Mouse (Mus musculus) thymus, postnatal 0 days (tissue): ENCODE measurements at regions not wholly inside any gene's neighbourhood (a gene's known extent, or its start where the extent isn't known, plus 50 kb on each side); places are given as distances from the start of the nearest gene placed in this dataset.

Experiments used
- DNase-seq: peaks from one replicate; pipeline ENCODE4 v3.0.0-alpha.2; 2015; ENCODE audit warnings: low spot score

- no peak for DNase-seq
These were observed 224.3 kb upstream of the Tmem161b start for GRCm38 (mm10) chr13:83997599-83998369.

- DNase-seq, result no peak
These were observed 200.3 kb upstream of the Tmem161b start for GRCm38 (mm10) chr13:84021771-84022170.

- no peak for DNase-seq
These were observed 199.1 kb upstream of the Tmem161b start for GRCm38 (mm10) chr13:84023021-84023420.

GRCm38 (mm10) chr13:84023637-84024036 is 198.5 kb upstream of the Tmem161b start:
- DNase-seq, result no peak

GRCm38 (mm10) chr13:84025348-84025747 is 196.7 kb upstream of the Tmem161b start:
- DNase-seq, result no peak

GRCm38 (mm10) chr13:84047736-84048135 is 174.4 kb upstream of the Tmem161b start:
- no peak for DNase-seq

GRCm38 (mm10) chr13:84052221-84052620 is 169.9 kb upstream of the Tmem161b start:
- no peak for DNase-seq

- no peak for DNase-seq
These were observed 167.1 kb upstream of the Tmem161b start for GRCm38 (mm10) chr13:84054956-84055355.

- no peak for DNase-seq
These were observed 166.5 kb upstream of the Tmem161b start for GRCm38 (mm10) chr13:84055576-84055975.

- DNase-seq, result no peak
These were observed 165.6 kb upstream of the Tmem161b start for GRCm38 (mm10) chr13:84056451-84056850.

- DNase-seq, result no peak
These were observed 165.1 kb upstream of the Tmem161b start for GRCm38 (mm10) chr13:84056998-84057397.

GRCm38 (mm10) chr13:84057456-84057855 is 164.6 kb upstream of the Tmem161b start:
- no peak for DNase-seq

GRCm38 (mm10) chr13:84058251-84058650 is 163.8 kb upstream of the Tmem161b start:
- DNase-seq, result no peak

- DNase-seq, result no peak
These were observed 163.0 kb upstream of the Tmem161b start for GRCm38 (mm10) chr13:84059031-84059651.

GRCm38 (mm10) chr13:84059661-84060452 is 162.2 kb upstream of the Tmem161b start:
- DNase-seq, result no peak

- DNase-seq, result no peak
These were observed 161.7 kb upstream of the Tmem161b start for GRCm38 (mm10) chr13:84060453-84060834.

GRCm38 (mm10) chr13:84060906-84061305 is 161.2 kb upstream of the Tmem161b start:
- no peak for DNase-seq

- DNase-seq, result no peak
These were observed 160.1 kb upstream of the Tmem161b start for GRCm38 (mm10) chr13:84061820-84062480.

GRCm38 (mm10) chr13:84062616-84063015 is 159.5 kb upstream of the Tmem161b start:
- no peak for DNase-seq

- DNase-seq, result no peak
These were observed 158.7 kb upstream of the Tmem161b start for GRCm38 (mm10) chr13:84063406-84063805.

- no peak for DNase-seq
These were observed 157.7 kb upstream of the Tmem161b start for GRCm38 (mm10) chr13:84064291-84064940.
